Mouse (Mus musculus): ENCODE data around the gene Pde4dip.

GRCm38 (mm10) chr3:97933251-97933650 is 44.7 kb upstream of the Pde4dip start:
- no peak for TF ChIP-seq CTCF (IDR thresholded peaks at IDR 0.05; ENCODE audit: insufficient read depth, low read depth, low read length)
- no peak for TF ChIP-seq POLR2A (IDR thresholded peaks at IDR 0.05; ENCODE audit: insufficient read depth, low read depth, low read length)

All from olfactory bulb, adult 2 months (tissue).